Mouse (Mus musculus) embryonic facial prominence, embryonic 11.5 days (tissue): ENCODE results near the gene Anapc15. TPM values are rescaled to one million over a fixed set of nuclear protein-coding genes. Genes with fewer than 3 reads are reported as not detected.

ENCODE experiments used
- ATAC-seq: fragments of 200-750 bp; cut with Nextera tagmentation; replicated peaks from 2 replicates; pipeline ENCODE4 v1.8.0; 2017; ENCODE audit warnings: low read depth; ENCODE audit not compliant: insufficient number of reproducible peaks, low FRiP score, low TSS enrichment
- DNase-seq: peaks from one replicate; pipeline ENCODE4 v3.0.0-alpha.2; 2015; ENCODE audit warnings: low spot score
- H3K27ac ChIP-seq: fragments of 300-500 bp; sonication (generic); replicated peaks from 2 replicates; pipeline ENCODE4 v1.5.1; 2014; ENCODE audit warnings: mild to moderate bottlenecking, low read depth, low read length, control low read depth
- H3K27me3 ChIP-seq: fragments of 300-500 bp; sonication (generic); 2 replicates; pipeline ENCODE4 v1.6.1; 2014; ENCODE audit warnings: mild to moderate bottlenecking, low read length, moderate library complexity, mixed read lengths; ENCODE audit not compliant: control insufficient read depth, insufficient read depth
- H3K36me3 ChIP-seq: fragments of 300-500 bp; sonication (generic); replicated peaks from 2 replicates; pipeline ENCODE4 v1.6.1; 2014; ENCODE audit warnings: low read depth, mild to moderate bottlenecking, low read length, moderate library complexity, mixed read lengths; ENCODE audit not compliant: control insufficient read depth, insufficient read depth
- H3K4me1 ChIP-seq: fragments of 300-500 bp; sonication (generic); 2 replicates; pipeline ENCODE4 v1.6.1; 2014; ENCODE audit warnings: low read length, mixed read lengths; ENCODE audit not compliant: control insufficient read depth, insufficient read depth
- H3K4me2 ChIP-seq: fragments of 300-500 bp; sonication (generic); 2 replicates; pipeline ENCODE4 v1.6.1; 2014; ENCODE audit warnings: low read depth, mild to moderate bottlenecking, control low read depth, low read length, moderate library complexity
- H3K4me3 ChIP-seq: fragments of 300-500 bp; sonication (generic); 2 replicates; pipeline ENCODE4 v1.5.1; 2014; ENCODE audit warnings: low read depth, low read length, control low read depth
- H3K9ac ChIP-seq: fragments of 300-500 bp; sonication (generic); replicated peaks from 2 replicates; pipeline ENCODE4 v1.6.1; 2014; ENCODE audit warnings: mild to moderate bottlenecking, control low read depth, low read length
- H3K9me3 ChIP-seq: fragments of 300-500 bp; sonication (generic); replicated peaks from 2 replicates; pipeline ENCODE4 v1.6.1; 2016; ENCODE audit warnings: mild to moderate bottlenecking, low read length, inconsistent platforms, mixed read lengths; ENCODE audit not compliant: control insufficient read depth
- WGBS: fragments of 180-500 bp; shearing (Covaris S2); extraction: QIAGEN DNeasy Blood & Tissue Kit; methylation state at CpG from one replicate; pipeline ENCODE4 v1.1.7; 2014; 5-methylcytosine and 5-hydroxymethylcytosine counted together
- polyA plus RNA-seq: library from polyadenylated mRNA; unstranded; fragments of >200 nt; fragmentation: Nextera tagmentation; extraction: Ambion mirVana; gene quantifications from 2 replicates; pipeline ENCODE4 v1.2.1, GENCODE M21; 2014

Gene Anapc15
- polyA plus RNA-seq, 1 experiment from 2014 or later: 92.7 TPM

DNA sequence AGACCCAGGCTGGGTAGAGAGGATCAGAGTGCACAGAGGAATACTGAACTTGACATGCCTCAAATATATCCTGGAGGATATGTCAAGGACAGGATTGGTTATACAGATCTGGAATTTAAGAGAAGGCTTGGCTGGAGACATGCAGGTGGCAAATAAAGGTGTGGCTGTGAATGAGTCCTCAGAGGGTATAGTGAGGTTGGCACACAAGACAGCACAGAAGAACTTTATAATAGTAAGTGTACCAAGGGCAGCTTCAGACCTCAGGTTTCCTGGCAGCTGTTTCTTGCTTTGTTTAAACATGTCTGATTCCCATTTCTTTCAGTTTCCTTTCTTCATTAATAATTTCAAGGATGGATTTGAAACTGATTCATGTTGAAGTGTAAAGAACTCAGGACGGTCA, 69.0 kb downstream of the Anapc15 start:
- Histone ChIP-seq H3K4me2 (peak overlapping the region; percentile 16; the same call in 1 of the 2 replicates), H3K27me3 (no peaks in the 10 kb centered on the region), H3K36me3 (no peaks in the 10 kb centered on the region; the same call in 1 of the 2 replicates), H3K4me1 (no peaks in the 10 kb centered on the region), H3K4me3 (no peak overlapping the region), H3K27ac (no peak overlapping the region), H3K9me3 (no peaks in the 10 kb centered on the region), H3K9ac (no peak overlapping the region)
- DNase-seq (no peak), ATAC-seq (no peak)
- 85% methylated on average over 1 of the region's 1 CpGs for whole genome bisulfite sequencing

- Histone ChIP-seq H3K4me3 (peak overlapping the region; percentile 69), H3K4me2 (peak overlapping the region; percentile 65), H3K4me1 (no peaks in the 10 kb centered on the region), H3K9ac (peak overlapping the region; percentile 77), H3K27ac (0 out of 2 replicates have a peak overlapping the region, but pooled peaks have one; percentile 16), H3K9me3 (no peaks in the 10 kb centered on the region), H3K27me3 (no peaks in the 10 kb centered on the region), H3K36me3 (no peaks in the 10 kb centered on the region; the same call in 1 of the 2 replicates)
- 6% methylated on average over 15 of the region's 15 CpGs for WGBS
- peak; percentile 4; the same call in 1 of the 2 replicates for ATAC-seq
- DNase-seq: peak; percentile 57
Measured at GRCm38 (mm10) chr7:101933300-101933699, 69.8 kb downstream of the Anapc15 start.

- Histone ChIP-seq H3K4me2 (peak within 1 kb of the TSS; percentile 65), H3K27ac (0 out of 2 replicates have a peak within 1 kb of the TSS, but pooled peaks have one; percentile 16), H3K4me3 (peak within 1 kb of the TSS; percentile 69), H3K4me1 (no peaks in the 10 kb centered on the region), H3K36me3 (no peaks in the 10 kb centered on the region; the same call in 1 of the 2 replicates), H3K27me3 (no peaks in the 10 kb centered on the region), H3K9ac (peak within 1 kb of the TSS; percentile 77), H3K9me3 (no peaks in the 10 kb centered on the region)
- DNase-seq: peak; percentile 98
- ATAC-seq: peak; percentile 99
- WGBS: 0% methylated on average over 40 of the region's 40 CpGs
Measured at GRCm38 (mm10) chr7:101933751-101934240, 70.3 kb downstream of the Anapc15 start, which contains the start of the genes Lrrc51 and Numa1. TSS of gene Lrrc51 (minus strand) at chr7:101933895. TSS of gene Numa1 (plus strand) at chr7:101934111.

DNA sequence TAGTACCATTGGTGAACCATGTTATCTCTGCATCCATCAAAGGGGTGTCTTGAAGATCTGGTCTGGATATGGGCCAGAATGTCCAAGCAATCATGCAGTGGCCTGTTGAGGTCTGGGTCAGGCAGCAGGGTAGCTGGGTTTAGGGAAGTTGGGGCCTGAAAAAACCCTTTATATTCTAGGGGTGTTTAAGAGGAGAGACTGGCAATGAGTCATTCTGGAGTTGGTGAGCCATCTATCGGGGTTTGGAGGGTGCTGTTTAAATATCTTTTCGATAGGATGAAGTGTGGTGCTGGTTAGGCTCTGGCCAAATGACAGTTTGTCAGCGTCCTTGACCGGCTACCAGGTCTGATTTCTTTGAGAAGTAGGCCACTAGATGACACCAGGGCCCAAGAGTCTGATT, 72.4 kb downstream of the Anapc15 start:
- H3K27ac ChIP-seq: no peak overlapping the region
- H3K36me3 ChIP-seq: no peaks in the 10 kb centered on the region; the same call in 1 of the 2 replicates
- no peaks in the 10 kb centered on the region for H3K27me3 ChIP-seq
- 95% methylated on average over 4 of the region's 4 CpGs for WGBS
- H3K9ac ChIP-seq: no peak overlapping the region
- ATAC-seq: no peak
- no peak overlapping the region for H3K4me2 ChIP-seq
- no peaks in the 10 kb centered on the region for H3K4me1 ChIP-seq
- H3K4me3 ChIP-seq: no peak overlapping the region
- DNase-seq: no peak
- no peaks in the 10 kb centered on the region for H3K9me3 ChIP-seq

DNA sequence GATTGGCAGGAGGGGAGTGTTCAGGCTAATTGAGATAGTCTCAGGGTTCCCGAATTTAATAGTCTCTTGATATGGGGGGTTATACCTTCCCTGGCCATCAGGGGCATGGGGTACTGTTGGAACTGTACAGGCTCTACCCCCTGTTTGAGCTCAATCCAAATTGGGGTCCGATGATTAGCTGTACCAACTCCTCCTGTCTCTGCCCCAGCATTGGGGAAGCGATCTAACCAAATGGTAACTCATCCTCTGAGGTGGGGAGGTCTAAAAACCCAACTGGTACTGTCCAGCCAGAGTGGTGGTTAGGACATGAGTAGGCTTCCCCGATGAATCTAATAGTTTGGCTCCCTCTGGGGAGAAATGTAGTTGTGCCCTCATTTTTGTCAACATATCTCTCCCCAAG, 73.5 kb downstream of the Anapc15 start:
- no peak for DNase-seq
- ATAC-seq: no peak
- no peaks in the 10 kb centered on the region; the same call in 1 of the 2 replicates for H3K36me3 ChIP-seq
- WGBS: 94% methylated on average over 4 of the region's 4 CpGs
- no peaks in the 10 kb centered on the region for H3K4me1 ChIP-seq
- no peak overlapping the region for H3K27ac ChIP-seq
- H3K9me3 ChIP-seq: no peaks in the 10 kb centered on the region
- H3K4me2 ChIP-seq: no peak overlapping the region
- no peak overlapping the region for H3K9ac ChIP-seq
- no peaks in the 10 kb centered on the region for H3K27me3 ChIP-seq
- no peak overlapping the region for H3K4me3 ChIP-seq

- H3K27me3 ChIP-seq: no peaks in the 10 kb centered on the region
- no peak for ATAC-seq
- no peak overlapping the region for H3K4me2 ChIP-seq
- H3K4me1 ChIP-seq: no peaks in the 10 kb centered on the region
- H3K4me3 ChIP-seq: no peak overlapping the region
- no peak overlapping the region for H3K27ac ChIP-seq
- no peak for DNase-seq
- no peaks in the 10 kb centered on the region for H3K9me3 ChIP-seq
- WGBS: 94% methylated on average over 4 of the region's 4 CpGs
- no peak overlapping the region for H3K9ac ChIP-seq
- no peaks in the 10 kb centered on the region; the same call in 1 of the 2 replicates for H3K36me3 ChIP-seq
Measured at GRCm38 (mm10) chr7:101937569-101937968, 74.1 kb downstream of the Anapc15 start.

- Histone ChIP-seq H3K36me3 (no peaks in the 10 kb centered on the region; the same call in 1 of the 2 replicates), H3K27ac (no peak overlapping the region), H3K9me3 (no peaks in the 10 kb centered on the region), H3K4me2 (no peak overlapping the region), H3K4me3 (no peak overlapping the region), H3K4me1 (no peaks in the 10 kb centered on the region), H3K9ac (no peak overlapping the region), H3K27me3 (no peaks in the 10 kb centered on the region)
- 74% methylated on average over 2 of the region's 2 CpGs for WGBS
- DNase-seq (no peak), ATAC-seq (no peak)
Measured at GRCm38 (mm10) chr7:101938348-101938747, 74.8 kb downstream of the Anapc15 start.

- no peak for ATAC-seq
- no peak overlapping the region for H3K4me2 ChIP-seq
- 94% methylated on average over 4 of the region's 4 CpGs for WGBS
Measured at GRCm38 (mm10) chr7:101939758-101940157, 76.2 kb downstream of the Anapc15 start.

More at GRCm38 (mm10) chr7:101939758-101940157, 76.2 kb downstream of the Anapc15 start:
- no peaks in the 10 kb centered on the region; the same call in 1 of the 2 replicates for H3K36me3 ChIP-seq
- H3K27me3 ChIP-seq: no peaks in the 10 kb centered on the region
- H3K4me3 ChIP-seq: no peak overlapping the region
- H3K9ac ChIP-seq: no peak overlapping the region
- no peaks in the 10 kb centered on the region for H3K9me3 ChIP-seq
- H3K4me1 ChIP-seq: no peaks in the 10 kb centered on the region
- DNase-seq: no peak
- H3K27ac ChIP-seq: no peak overlapping the region
